Mouse (Mus musculus) G1E (cell line): ENCODE data around the gene Hist1h2ai.
"Not testable (repeated sequence)": the region's sequence is repeated elsewhere in the genome, so short reads cannot be mapped to it uniquely, and the experiment has no call there.

Experiments
- CTCF ChIP-seq: IDR thresholded peaks from 2 replicates; pipeline ENCODE4 v1.5.1; 2012; ENCODE audit warnings: low read depth, low read length, inconsistent platforms, mixed read lengths
- GATA1 ChIP-seq: IDR thresholded peaks from 2 replicates; pipeline ENCODE4 v1.6.1; 2012; ENCODE audit warnings: borderline replicate concordance, low read length, inconsistent platforms, mixed read lengths
- GATA2 ChIP-seq: IDR thresholded peaks from 2 replicates; pipeline ENCODE4 v1.6.1; 2012; ENCODE audit warnings: low read depth, low read length, inconsistent platforms, borderline replicate concordance
- TAL1 ChIP-seq: conservative IDR thresholded peaks from 2 replicates; pipeline ENCODE4 v1.6.1; 2012; ENCODE audit warnings: low read depth, low read length, inconsistent platforms, mixed read lengths

GRCm38 (mm10) chr13:21721107-21721756, 5.0 kb downstream of the Hist1h2ai start:
- TF ChIP-seq GATA2, CTCF, TAL1, GATA1: not testable (repeated sequence)
